In genomic region chr7:73617910-73618757, GRCm38 (mm10) we compare ENCODE assay signal across 8 mouse cellular contexts.
DNase-seq lines count a peak whose midpoint lies in the region; ATAC-seq and TF ChIP-seq lines count a peak whose summit lies in the region.

No protein-coding gene starts in this region.

- peak; percentile 96 for DNase-seq in MN1 (ENCODE audit: low spot score)
- peak; percentile 100 for DNase-seq in cerebellum, adult 8-10 months
- DNase-seq in forelimb bud, embryonic 11.5 days (ENCODE audit: low read depth, low spot score) = peak; percentile 97
- DNase-seq in layer of hippocampus, adult 9-10 months (ENCODE audit: low spot score) = peak; percentile 96
- DNase-seq in thymus, adult 18-20 months = peak; percentile 95

- peak; percentile 35; the same call in 1 of the 2 replicates for TF ChIP-seq POLR2A in olfactory bulb, adult 2 months (IDR thresholded peaks at IDR 0.05; ENCODE audit: insufficient read depth, low read depth, low read length)

- H3K36me3 ChIP-seq in lung, embryonic 15.5 days = no peaks in the 10 kb centered on the region

- H3K4me1 ChIP-seq in lung, embryonic 15.5 days = peaks cover 23% of the 10 kb centered on the region
- H3K4me1 ChIP-seq in olfactory bulb, adult 2 months (ENCODE audit: control insufficient read depth, insufficient read depth, low read length) = peaks cover 5% of the 10 kb centered on the region

- peak overlapping the region; percentile 79 for H3K4me2 ChIP-seq in lung, embryonic 15.5 days

- ATAC-seq in hematopoietic stem cell, adult 5-6 weeks (replicated peaks in 1 of 2; ENCODE audit: insufficient read depth in 1 of 2, low FRiP score in 2 of 2, low TSS enrichment in 1 of 2, low read depth in 1 of 2, poor library complexity in 2 of 2, severe bottlenecking in 2 of 2) = peak; percentile 86 to 90
- peak; percentile 96 for ATAC-seq in lung, embryonic 15.5 days (ENCODE audit: borderline replicate concordance, extremely low read depth, low FRiP score, low TSS enrichment)

- no peaks in the 10 kb centered on the region for H3K9me3 ChIP-seq in lung, embryonic 15.5 days

- under 1% methylated on average over 79 of the region's 86 CpGs for WGBS in lung, embryonic 15.5 days
- WGBS in olfactory bulb, adult 2 months = under 1% methylated on average over 85 of the region's 86 CpGs

- TF ChIP-seq CTCF in olfactory bulb, adult 2 months (IDR thresholded peaks at IDR 0.05; ENCODE audit: insufficient read depth, low read depth, low read length) = peak; percentile 77

- no peaks in the 10 kb centered on the region for H3K27me3 ChIP-seq in lung, embryonic 15.5 days

- peak overlapping the region; percentile 99 for H3K27ac ChIP-seq in lung, embryonic 15.5 days
- H3K27ac ChIP-seq in olfactory bulb, adult 2 months (ENCODE audit: insufficient read depth, low read depth, low read length) = peak overlapping the region; percentile 100

- H3K9ac ChIP-seq in lung, embryonic 15.5 days = peak overlapping the region; percentile 81

- peak overlapping the region; percentile 62 for H3K4me3 ChIP-seq in lung, embryonic 15.5 days
- H3K4me3 ChIP-seq in olfactory bulb, adult 2 months (ENCODE audit: insufficient read depth, low read depth, low read length) = peak overlapping the region; percentile 83

Comparison
In these comparisons a context has a peak if more than half of its experiments do, and no peak if none do; other contexts are left out.
1. Peak in every context shown above with its lines: DNase-seq, ATAC-seq, H3K4me3 ChIP-seq and H3K27ac ChIP-seq.